Mouse (Mus musculus) gonadal fat pad, adult 2 months (tissue): ENCODE measurements around the gene Ermap. TPM values are rescaled to one million over a fixed set of nuclear protein-coding genes. Genes with fewer than 3 reads are reported as not detected.
A peak's percentile ranks its signal among the peaks of the same experiment; 100 is the strongest.

Experiments
- DNase-seq: peaks from one replicate; pipeline ENCODE4 v3.0.0-alpha.2; 2012; ENCODE audit warnings: low read depth
- polyA plus RNA-seq: library from polyadenylated mRNA; depleted of rRNA; stranded (reverse); fragments of >200 nt; gene quantifications from 2 replicates; pipeline ENCODE4 v1.2.3, GENCODE M21; 2012

Gene Ermap
- polyA plus RNA-seq, 1 experiment, result 0.26 TPM

DNA sequence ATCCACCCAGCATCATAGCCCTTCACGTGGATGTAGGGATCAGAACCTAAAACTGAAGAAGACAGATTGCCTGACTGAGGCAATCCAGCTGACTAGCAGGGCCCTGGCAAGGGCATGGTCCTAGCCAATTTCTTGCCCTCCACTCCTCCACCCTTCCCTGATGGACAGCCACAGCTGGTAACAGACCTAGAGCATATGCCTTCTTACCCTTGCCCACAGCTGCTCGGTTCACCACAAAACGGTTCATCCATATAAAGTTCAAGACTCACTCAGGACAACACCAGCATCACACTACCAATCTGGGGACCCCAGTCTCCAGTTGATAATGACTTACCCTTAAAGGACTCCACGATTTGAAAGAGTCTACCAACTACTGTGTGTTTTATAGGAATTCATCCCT, 4.0 kb downstream of the Ermap start:
- DNase-seq, result no peak

- DNase-seq, result no peak
Measured at GRCm38 (mm10) chr4:119183525-119183924, 6.3 kb downstream of the Ermap start.

- no peak for DNase-seq
Measured at GRCm38 (mm10) chr4:119181456-119181855, 8.4 kb downstream of the Ermap start.

GRCm38 (mm10) chr4:119180133-119180707, 9.6 kb downstream of the Ermap start:
- DNase-seq, result no peak

- no peak for DNase-seq
Measured at GRCm38 (mm10) chr4:119178331-119178730, 11.5 kb downstream of the Ermap start.

- no peak for DNase-seq
Measured at GRCm38 (mm10) chr4:119177702-119178101, 12.1 kb downstream of the Ermap start.

DNA sequence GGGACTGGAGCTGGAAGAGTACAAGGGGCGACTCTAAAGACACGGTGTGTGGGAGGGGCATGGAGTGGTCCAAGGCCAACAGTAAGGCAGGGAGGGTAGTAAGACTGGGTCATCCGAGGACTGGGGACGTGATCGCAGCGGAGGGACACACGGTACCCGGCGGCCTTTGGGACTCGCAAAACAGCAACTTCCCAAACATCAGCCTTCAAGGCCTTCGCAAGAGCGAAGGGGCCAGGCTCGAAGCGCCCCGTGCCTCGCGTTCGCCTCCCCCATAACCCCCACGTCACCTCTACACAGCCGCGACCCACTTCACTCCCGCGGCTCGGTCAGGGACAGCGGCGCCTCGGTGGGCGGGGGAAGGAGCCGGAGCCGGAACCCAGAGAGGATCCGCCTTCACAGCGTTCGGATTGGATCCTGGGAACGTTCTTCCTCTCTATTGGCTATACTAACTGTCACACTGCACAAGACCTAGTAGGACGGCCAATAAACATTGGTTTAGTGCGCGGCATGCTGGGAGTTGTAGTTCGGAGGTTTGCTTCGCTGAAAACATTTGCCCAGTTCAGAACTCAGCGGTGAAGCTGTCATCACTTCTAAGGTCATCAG, 15.9 kb downstream of the Ermap start, which contains the start of gene Zfp691:
Zfp691 (minus strand) TSS at position 345 of the 603 bp plus-strand sequence.
- DNase-seq, result peak; percentile 86

- DNase-seq, result no peak
Measured at GRCm38 (mm10) chr4:119172919-119173650, 16.7 kb downstream of the Ermap start.

DNA sequence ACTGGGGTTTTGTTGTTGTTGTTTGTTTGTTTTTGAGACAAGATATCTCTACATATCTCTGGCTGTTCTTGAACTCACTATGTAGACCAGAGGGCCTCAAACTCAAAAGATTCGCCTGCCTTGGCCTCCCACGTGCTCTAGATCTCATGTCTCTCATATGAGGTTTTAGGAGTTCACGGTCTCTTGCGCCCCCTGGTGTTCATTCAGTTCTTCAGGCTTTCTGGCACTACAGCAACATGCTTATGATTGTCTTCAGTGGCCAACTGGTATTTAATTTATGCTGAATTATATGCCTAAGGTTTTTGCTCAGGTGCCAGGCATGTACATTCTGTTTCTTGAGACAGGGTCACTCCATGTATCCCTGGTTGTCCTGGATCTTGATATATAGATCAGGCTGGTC, 22.1 kb downstream of the Ermap start:
- no peak for DNase-seq

GRCm38 (mm10) chr4:119167068-119167467, 22.7 kb downstream of the Ermap start:
- no peak for DNase-seq

- no peak for DNase-seq
Measured at GRCm38 (mm10) chr4:119165916-119166315, 23.9 kb downstream of the Ermap start.

- no peak for DNase-seq
Measured at GRCm38 (mm10) chr4:119162990-119163389, 26.8 kb downstream of the Ermap start.

GRCm38 (mm10) chr4:119161358-119161757, 28.5 kb downstream of the Ermap start:
- DNase-seq, result no peak

DNA sequence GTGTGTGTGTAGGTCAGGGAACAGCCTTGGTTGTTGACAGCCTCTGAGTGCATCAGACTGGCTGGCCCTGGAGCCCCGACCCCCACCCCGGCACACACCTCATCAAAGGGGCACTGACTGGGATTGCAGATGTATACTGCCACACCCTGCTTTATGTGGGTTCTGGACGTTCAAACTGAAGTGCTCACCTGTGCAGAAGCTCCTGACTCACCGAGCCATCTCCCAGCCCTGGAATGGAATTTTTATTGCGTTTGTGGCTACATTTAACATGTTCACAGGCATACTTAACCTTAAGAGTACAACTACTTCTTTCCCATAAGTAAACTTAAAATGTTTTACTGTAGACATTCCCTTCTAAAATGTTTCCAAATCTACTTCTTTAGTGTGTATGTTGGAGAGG, 31.9 kb downstream of the Ermap start:
- DNase-seq, result no peak

GRCm38 (mm10) chr4:119157186-119157585, 32.6 kb downstream of the Ermap start:
- DNase-seq, result no peak

- DNase-seq, result no peak
Measured at GRCm38 (mm10) chr4:119148741-119149140, 41.1 kb downstream of the Ermap start.

DNA sequence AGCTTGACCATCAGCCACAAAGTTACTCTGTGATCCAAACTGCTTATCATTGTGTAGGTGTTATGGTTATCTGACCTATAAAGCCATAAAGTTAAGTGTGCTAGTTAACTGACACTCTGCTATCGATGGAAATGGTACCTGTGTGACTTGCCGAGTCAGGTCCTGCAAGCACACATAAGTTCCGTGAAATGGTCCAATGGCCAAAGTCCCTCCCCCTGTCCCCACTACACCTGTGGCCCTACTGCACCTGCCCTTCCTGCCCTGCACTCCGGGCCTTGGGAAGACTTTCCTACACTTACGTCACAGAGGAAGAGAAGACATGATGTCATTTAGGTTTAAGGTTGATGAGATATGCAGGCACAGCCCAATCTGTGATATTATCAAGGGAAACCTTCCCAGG, 42.5 kb downstream of the Ermap start:
- DNase-seq, result no peak

GRCm38 (mm10) chr4:119146816-119147215, 43.0 kb downstream of the Ermap start:
- DNase-seq, result no peak

DNA sequence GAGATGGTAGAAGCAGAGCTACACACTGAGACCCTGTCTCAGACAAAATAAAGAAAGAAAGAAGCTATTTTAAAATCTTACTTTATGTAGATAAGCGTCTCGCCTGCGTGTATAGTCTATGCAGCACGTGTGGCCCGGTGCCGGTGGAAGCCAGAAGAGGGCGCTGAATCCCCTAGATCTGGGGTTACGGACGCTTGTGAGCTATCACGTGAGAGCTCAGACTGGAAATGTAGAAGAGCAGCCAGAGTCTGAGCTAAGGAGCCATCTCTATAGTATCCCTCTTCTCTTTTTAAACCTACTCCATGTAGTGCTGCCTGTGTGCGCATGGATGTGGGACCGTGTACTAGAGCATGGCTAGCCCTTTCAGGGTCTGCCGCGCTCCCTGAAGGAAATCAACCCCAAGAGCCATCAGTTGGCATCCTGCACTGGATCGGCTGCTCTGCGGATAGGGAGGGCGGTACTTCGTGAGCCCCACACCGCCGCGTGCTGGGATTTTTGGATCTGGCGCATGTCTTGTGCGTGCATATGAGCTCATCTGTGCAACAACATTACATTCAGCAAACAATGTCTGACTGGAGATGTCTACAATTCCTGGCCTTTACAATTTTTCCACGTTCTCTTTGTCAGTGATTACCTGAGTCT, 47.5 kb downstream of the Ermap start:
- no peak for DNase-seq

DNA sequence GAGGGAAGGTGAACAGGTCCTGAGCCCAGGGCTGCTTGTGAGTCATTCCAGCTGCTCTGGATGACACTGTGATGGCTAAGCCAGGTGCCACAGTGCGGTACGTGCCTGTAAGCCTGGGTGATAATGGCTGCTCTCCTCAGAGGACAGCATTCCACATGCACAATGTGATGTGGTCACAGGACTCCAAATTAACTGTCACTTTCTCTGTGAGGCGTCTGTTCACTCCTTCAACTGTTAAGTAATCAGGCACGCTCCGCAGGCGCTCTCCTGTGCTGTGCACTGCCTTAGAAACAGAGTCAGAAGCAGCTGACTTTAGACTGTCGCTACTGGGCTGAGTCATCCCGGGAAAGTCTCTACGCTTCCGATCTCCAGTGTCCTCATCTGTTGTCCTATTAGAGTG, 48.6 kb downstream of the Ermap start:
- no peak for DNase-seq

- no peak for DNase-seq
Measured at GRCm38 (mm10) chr4:119140126-119140525, 49.7 kb downstream of the Ermap start.

- DNase-seq, result no peak
Measured at GRCm38 (mm10) chr4:119138776-119139175, 51.0 kb downstream of the Ermap start.

- no peak for DNase-seq
Measured at GRCm38 (mm10) chr4:119138171-119138570, 51.6 kb downstream of the Ermap start.
